Mouse (Mus musculus): ENCODE measurements at regions not wholly inside any gene's neighbourhood (a gene's known extent, or its start where the extent isn't known, plus 50 kb on each side); places are given as distances from the start of the nearest gene placed in this dataset.

DNA sequence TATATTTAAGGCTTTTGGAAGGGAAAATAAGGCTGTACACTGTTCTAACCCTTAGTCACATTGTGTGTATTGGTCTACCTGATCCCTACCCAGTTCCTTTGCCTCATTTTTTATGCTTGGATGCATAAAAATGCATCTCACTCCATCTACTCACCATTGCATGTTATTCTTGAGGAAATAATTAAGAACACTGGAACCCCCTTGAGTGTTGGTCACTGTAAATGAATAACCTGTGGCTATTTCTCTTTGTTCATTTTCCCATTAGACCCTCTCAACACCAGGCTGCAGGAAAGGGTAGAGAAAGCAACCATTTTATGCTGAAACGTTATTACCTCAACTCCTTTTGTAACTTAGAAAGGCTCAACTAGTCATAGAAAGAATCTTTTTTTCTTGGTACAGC, 442.0 kb upstream of the Lrrc7 start:
- TF ChIP-seq CTCF (IDR thresholded peaks at IDR 0.05; ENCODE audit: borderline replicate concordance, insufficient read depth, low read depth, low read length) (no peak), POLR2A (IDR thresholded peaks at IDR 0.05; ENCODE audit: borderline replicate concordance, insufficient read depth, low read length) (no peak)
